Mouse (Mus musculus): Measurements from ENCODE around the gene Vps72.
"Not testable (repeated sequence)": the region's sequence is repeated elsewhere in the genome, so short reads cannot be mapped to it uniquely, and the experiment has no call there.

The Vps72 gene

DNA sequence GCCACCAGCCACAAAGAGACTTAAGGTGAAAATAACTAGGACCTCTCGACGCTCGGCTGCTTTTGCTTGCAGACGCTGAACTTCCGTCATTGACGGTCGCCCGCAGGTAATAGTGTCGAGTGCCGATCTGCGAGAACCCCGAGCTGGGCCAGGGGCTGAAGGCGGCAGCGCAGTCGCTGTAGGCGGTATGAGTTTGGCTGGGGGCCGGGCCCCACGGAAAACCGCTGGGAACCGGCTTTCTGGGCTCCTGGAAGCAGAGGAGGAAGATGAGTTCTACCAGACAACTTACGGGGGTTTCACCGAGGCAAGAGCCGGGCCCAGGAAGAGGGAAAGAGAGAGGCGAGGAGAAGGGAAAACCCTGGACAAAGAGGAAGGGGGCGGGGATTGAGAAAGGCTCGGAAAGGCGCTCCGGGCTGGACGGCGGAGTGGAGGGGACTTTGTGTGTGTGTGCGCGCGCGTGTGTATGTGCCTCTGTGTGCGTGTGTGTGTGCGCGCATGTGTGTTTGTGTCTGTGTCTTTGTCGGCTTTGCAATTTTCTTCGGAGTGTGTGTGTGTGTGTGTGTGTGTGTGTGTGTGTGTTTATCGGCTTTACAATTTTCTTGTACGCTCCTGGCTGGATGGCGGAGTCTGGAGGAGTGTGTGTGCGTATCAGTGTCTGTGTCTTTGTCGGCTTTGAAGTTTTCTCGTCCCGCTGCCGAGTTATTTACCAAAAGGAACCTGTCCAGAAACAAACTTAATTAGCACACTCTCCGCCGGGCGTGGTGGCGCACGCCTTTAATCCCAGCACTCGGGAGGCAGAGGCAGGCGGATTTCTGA lies at the start of gene Vps72:
Gene Vps72, plus strand, starts transcription at position 112 of the 816 bp plus-strand sequence.
- DNase-seq (ENCODE audit: low spot score): peak; percentile 91

DNA sequence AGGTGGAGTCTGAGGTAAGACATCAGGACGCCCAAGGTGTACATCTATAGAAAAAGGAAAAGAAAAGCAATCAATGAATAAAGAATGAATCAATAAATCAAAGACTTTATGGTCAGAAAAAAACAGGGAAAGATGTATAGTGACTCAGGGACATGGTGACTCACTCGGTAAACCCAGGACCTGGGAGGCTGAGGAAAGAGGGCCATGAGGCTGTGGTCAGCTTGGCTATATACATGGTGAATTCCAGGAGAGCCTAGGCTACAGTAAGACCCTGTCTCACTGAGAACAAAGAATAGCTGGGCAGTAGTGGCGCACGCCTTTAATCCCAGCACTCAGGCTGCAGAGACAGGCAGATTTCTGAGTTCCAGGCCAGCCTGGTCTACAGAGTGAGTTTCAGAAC lies 47.1 kb upstream of the Vps72 start:
- DNase-seq (ENCODE audit: low spot score): no peak

DNA sequence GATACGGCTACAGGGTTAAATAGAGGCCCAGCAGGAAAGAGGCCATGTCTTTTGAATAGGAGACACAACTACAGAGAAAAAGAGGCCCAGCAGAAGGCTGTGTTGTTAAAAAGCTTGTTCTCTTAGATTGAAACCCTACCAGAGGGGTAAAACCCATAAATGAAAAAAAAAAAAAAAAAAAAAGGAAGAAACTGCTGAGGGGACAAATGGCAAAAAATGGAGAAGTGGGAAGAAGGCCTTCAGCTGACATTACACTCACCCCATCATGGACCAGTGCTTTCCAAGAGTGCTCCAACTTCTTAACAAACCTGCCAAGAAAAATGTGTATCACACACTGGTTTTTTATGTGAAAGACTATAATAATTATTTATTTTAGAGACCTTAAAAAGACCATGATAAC lies 45.3 kb upstream of the Vps72 start:
- no peak for DNase-seq (ENCODE audit: low spot score)

DNA sequence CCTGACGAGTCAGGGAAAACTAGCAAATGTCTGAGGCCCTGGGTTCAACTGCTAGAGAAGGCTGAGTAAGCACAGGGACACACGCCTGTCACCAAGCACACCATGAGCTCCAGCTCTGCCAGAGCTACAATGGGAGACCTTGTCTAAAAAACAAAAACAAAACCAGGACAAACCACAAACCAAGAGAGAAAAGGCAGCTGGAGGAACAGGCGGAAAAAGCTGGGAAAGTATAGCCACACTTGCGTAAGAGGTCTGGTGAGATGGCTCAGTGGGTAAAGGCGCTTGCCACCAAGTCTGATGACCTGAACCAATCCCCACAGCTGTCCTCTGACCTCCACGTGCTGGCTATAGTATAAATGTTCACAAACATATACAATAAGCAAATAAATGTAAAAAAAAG lies 44.7 kb upstream of the Vps72 start:
- DNase-seq (ENCODE audit: low spot score): no peak

DNA sequence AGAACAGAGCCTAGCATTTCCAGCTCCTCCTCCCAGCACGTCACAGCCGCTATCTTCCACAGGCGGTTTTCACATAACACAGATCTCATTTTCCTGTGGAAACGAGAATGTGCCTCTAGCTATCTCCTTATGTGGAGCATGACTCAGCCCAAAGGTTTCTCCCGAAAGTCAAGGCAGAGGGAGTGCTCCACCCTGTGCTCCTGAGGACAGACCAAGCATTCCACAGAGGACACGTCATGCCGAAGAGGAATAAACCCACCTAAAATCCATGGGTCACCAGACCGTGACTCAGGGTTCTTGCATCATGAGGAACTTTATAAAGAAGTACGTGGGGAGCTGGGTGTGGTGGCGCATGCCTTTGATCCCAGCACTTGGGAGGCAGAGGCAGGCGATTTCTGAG lies 44.3 kb upstream of the Vps72 start:
- DNase-seq (ENCODE audit: low spot score): no peak

DNA sequence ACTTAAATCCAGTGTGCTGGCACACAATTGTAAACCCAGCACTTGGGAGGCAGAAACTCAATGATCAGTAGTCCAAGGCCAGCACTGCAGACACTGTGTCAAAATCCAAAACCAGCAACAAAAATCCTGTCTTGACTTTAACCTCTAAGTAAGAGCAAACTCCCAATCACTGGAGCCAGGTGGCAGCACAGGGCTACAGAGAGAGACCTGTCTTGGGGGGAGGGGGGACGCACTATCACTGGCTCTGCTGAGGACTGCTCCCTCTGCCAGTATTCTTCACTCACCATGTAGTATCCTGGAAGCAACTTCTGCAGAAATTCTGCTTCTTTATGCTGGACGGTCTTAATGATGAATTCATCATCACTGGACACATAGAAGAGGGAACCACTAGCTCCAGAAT lies 39.2 kb upstream of the Vps72 start:
- peak; percentile 56 for DNase-seq (ENCODE audit: low spot score)

DNA sequence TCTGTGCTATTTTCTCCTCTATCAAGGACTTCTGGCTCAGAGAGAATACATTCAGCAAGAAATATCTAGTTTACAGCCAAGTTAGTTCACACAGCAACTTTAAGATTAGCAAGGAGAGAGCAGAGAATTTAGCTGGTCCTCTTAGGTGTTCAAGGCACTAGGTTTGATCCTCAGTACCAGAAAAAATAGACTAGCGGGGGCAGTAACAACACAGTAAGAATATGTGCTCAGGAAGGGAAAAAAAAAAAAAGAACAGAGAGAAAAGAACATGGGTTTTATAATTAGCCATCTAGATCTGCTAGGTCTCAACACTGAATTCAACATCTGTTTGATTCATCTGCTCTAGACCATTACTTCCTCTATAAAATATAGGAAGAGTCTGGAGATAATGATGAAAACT lies 22.8 kb upstream of the Vps72 start:
- DNase-seq (ENCODE audit: low spot score): no peak

DNA sequence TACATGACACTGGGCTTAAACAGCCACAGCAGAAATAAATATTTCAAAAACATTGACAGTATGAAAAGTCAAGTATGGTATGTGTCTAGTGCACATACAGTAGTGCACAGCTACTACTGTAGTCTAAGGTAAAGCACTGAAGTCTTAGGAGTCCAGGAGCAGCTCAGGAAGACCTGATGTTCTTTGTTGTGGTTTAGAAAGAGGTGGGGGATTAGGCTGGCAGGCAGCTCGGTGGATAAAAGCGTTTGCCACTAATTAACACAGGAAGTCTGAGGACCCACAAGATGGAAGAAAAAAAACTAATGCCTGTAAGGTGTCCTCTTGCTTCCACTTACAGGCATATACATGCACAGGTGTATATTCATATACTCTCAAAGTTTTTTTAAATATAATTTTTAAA lies 10.0 kb upstream of the Vps72 start:
- DNase-seq (ENCODE audit: low spot score): no peak

DNA sequence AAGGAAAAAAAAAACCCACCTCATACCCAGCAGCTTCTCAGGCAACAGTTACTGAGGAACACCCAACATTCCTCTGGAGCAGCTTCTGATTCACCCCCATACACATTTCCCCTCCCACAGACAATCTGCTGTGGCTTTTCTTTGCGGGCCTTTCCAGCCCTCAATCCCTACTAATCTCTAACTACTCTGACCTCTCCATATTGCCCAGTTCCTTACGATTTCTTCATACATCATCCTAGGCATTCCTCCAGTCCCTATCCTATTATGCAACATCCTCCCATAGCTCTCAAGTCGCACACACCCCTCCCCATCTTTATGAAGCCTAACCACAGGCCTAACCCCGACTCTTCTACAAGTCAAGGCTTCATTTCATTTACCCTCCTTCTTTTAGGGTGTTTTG lies 5.7 kb upstream of the Vps72 start:
- no peak for DNase-seq (ENCODE audit: low spot score)

DNA sequence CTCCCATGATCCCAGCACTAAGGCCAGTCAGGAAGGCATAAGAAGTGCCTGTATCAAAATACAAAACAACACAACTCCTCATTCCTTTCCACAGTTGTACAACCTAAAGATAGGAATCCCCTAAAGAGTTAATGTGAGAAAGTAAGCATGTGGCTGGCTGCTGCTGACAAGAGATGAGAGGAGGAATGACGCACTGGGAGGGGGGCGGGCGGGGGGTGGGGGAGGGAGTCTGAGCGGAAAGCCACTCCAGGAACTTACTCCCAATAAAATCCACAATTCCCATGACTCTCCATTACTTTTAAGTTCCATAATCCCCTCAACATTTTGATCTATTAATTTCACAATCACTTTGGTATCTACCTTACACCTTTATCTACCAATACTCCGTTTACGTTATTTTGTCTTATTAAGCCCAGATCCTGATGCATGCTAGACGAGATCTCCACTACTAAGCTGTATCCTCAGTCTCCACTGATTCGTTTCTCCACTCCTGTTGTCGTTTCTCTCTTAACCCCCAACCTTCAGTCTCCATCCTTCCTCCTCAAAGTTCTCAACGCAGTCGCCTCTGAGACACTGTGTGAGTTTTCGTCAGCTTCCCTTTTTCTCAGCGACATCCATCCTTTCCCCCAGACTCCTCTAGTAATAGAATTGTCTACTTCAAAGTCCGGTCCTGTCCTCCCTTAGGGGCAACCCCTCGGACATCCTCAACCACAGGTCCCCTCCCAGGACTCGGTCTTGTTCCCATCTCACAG lies 5.1 kb upstream of the Vps72 start:
- DNase-seq (ENCODE audit: low spot score): no peak

DNA sequence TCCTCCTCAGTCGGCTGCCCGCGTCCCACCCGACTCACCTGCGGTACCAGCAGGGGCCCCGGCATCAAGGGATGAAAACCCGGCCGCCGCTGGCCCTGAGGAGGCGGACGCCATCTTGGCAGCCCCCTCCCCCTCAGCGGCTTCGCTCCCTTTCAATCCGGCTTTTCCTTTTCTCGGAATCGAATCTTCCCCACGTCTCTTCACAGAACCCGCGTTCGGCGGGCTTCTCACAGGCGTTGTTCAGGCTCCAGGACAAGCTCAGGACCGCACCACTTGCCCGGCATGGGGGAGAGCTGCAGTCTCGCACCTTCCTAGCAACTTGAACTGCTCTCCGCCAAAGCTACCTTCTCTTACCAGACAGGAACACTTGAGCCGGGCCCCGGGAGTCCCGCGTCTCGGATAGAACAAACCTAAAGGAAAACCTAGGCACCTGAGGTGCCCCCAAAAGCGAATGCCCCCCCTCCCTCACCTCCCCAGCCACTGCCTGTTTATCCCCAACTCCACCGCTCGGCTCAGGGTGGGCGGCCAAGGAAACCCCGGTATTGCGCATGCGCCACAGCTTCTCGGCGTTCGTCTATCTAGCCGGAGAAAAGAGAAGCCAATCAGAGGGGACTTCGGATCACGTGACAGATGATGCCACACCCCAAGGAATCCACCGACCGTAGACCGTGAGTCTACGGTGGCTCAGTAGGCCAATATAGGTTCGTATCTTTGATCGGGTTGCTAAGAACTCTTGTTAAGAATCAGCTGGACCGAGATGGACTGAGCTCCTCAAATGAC lies 4.3 kb upstream of the Vps72 start, which contains the start of gene Pip5k1a:
Gene Pip5k1a, minus strand, starts transcription at position 593 of the 780 bp plus-strand sequence.
- DNase-seq (ENCODE audit: low spot score): peak; percentile 97

DNA sequence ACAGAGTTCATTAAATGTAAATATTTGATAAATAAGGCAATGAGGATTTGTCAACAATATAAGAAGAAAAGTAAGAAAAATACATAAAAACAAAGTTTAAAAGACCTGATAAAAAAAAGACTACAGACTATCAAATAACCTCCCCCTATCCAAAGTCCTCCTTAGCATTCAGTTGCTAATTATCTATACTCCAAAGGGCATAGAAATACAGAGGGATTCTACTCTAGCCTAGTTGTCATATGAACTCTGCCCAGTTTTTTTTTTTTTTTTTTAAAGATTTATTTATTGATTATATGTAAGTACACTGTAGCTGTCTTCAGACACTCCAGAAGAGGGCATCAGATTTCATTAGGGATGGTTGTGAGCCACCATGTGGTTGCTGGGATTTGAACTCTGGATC lies 3.5 kb upstream of the Vps72 start:
- not testable (repeated sequence) for DNase-seq (ENCODE audit: low spot score)

DNA sequence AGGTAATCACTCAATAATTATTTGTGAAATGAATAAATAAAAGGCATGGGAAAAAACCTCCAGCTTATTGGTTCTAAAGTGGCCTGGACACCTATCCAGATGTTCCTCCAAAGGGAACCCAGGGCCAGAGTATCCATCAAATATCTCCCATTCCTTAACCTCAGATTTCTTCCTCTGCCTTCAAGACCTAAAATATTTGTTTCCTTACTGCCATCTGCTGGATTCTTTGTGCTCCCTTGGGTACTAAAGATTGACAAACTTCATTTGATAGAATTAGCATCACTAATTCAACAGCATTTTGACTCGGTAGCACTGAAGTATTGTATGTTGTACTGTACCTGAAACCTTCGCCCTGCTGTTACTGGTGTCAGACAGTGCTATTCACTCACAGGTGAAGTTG lies 2.9 kb upstream of the Vps72 start:
- DNase-seq (ENCODE audit: low spot score): no peak

DNA sequence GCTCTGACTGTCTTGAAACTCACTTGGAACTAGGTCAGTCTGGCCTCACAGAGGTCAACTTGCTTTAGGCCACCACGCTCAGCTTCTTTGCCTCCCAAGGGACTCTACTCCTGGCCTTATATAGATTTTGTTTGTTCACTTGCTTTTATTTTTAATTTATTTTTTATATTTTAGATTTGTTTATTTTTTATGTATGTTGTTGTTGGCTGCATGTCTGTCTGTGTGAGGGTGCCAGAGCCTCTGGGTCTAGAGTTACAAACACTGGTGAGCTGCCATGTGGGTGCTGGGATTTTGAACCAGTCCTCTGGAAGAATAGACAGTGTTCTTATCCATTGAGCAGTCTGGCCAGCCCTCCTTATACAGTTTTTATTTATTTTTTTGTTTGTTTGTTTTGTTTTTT lies 1.9 kb downstream of the Vps72 start:
- no peak for DNase-seq (ENCODE audit: low spot score)

DNA sequence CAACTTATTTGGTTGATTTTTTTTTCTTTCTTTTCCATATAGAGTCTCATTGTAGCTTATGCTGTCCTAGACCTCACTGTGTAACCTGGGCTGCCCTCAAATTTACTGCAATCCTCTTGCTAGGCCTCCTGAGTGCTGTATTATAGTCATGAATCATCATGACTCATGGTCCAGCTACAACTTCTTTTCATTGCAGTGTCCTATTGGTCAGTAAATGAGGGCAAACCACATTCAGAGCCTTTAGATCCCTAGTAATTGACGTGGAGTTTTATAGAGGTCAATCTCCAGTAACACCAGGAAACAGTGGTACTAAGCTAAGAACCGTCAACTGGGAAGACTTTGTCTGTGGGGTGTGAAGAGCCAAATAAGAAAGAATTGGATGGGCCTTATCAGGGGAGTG lies 6.9 kb downstream of the Vps72 start:
- no peak for DNase-seq (ENCODE audit: low spot score)

DNA sequence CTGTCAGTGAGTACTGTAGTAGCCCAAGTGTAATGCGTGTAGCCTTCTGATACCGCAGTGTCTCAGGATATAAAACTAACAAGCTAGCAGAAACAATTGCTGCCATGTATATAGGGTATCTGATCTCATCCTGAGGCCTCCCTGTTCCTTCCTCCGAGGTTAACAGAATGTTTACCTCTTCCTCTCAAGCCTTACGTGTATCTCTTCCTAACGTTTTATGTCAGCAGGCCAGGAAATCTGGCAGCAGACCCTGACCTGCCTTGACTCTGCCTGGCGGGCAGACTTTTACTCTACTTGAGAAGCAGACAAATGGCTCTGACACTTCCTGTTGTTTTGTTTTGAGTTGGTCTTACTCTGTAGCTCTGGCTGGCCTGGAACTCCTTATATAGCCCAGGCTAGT lies 10.8 kb downstream of the Vps72 start:
- DNase-seq (ENCODE audit: low spot score): no peak

DNA sequence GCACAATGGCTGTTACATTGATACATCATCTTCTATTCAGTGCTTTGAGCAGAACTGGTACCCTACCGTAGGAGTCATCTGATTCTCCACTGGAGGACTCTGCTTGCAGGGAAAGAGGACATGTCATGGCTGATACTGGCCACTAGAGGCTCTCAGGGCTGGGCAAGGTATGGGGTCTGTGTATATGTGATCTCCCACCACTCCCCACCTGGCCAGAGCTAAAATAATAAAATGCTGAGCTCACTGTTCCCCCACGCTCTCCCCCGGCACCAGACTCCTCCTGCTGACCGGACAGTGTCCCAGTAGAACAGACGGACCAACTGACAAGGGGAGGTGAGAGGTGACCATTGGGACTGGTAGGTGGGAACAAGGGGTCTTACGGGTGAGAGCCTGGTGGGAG lies 13.4 kb downstream of the Vps72 start, which contains the start of gene Tmod4:
Gene Tmod4, plus strand, starts transcription at position 231 of the 400 bp plus-strand sequence.
- DNase-seq (ENCODE audit: low spot score): no peak

DNA sequence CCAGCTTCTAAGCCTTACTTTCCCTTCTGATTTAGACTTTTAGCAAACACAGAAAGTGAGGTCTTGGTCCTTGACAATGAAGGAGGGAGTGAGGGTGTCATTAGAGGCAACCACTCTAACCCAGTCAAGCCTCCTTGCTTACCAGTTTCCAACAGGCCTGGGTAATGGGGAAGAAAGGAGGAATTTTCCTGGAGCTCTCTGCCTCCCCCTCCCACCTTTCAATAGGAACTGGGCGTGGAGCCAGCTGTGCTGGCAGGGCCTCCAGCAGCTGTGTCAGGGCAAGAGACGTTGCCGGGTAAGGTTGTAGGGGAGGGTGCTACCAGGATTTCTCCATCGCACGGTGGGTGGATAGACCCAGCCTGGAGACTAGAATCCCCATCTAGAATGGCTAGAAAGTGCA lies 14.2 kb downstream of the Vps72 start:
- peak; percentile 74 for DNase-seq (ENCODE audit: low spot score)

DNA sequence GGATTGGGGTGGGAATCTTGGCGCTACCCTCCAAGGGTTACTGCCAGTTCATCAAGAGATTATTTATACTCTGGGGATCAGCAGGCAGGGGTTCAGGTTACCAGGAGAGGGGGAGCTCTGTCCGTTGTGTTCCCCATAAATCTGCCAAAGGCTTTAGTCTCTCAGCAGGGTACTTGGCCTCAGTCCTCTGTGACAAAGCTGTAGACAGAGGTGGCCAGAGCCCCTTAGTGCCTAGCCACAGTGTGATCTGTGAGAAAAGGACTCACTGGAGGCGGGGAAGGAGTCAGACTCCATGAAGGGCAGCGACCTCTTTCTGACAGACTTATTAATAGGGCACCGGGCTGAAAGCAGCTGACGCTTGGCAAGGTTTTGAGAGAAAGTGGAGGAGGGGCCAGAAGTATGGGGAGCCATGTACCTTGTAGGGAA lies 18.4 kb downstream of the Vps72 start:
- DNase-seq (ENCODE audit: low spot score): no peak

DNA sequence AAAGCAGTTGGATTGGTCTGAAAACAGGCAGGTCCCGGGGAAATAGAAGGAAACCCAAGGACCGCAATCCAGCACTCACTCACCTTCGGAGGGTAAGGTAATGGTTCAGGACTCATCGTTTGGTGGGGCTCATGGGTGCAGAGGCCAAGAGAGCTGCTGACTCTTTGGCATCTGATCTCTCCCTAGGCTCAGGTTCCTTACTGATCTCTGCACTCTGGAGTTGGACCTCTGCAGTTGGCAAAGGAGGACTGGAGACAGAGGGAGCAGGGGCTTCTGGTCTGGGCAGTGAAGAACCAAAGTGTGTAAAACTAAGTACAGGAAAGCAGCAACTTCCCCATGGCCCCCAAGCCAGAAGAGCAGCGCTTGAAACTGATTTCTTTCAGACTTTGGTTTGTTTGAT lies 19.3 kb downstream of the Vps72 start:
- DNase-seq (ENCODE audit: low spot score): no peak

DNA sequence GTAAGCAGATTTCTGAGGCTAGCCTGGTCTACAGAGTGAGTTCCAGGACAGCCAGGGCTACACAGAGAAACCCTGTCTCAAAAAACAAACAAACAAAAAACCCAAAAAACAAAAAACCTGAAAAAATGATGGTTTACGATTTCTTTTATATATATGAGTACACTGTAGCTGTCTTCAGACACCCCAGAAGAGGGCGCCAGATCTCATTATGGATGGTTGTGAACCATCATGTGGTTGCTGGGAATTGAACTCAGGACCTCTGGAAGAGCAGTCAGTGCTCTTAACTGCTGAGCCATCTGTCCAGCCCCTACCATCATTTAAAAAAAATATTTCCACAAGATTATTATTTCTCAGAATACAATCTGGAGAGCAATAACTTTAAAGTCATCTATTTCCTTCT lies 21.6 kb downstream of the Vps72 start:
- not testable (repeated sequence) for DNase-seq (ENCODE audit: low spot score)

DNA sequence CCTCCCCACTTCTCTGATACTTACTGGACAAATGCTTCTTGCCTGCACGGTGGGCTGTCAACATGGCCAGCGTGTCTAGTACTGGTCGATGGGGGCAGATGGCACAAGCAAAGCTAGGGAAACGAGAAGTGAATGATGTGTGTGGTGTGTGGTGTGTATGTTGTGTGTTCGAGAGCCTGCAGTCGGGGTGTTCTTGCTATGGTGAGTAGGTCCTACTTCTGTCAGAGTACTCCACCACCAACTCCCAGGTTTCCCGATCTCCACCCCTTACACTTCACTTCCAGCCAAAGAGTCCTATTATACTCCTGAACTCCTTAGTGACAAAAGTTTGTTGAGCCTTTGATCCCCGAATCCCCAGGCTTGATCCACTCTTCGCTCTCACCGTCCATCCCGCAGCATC lies 22.4 kb downstream of the Vps72 start:
- no peak for DNase-seq (ENCODE audit: low spot score)

DNA sequence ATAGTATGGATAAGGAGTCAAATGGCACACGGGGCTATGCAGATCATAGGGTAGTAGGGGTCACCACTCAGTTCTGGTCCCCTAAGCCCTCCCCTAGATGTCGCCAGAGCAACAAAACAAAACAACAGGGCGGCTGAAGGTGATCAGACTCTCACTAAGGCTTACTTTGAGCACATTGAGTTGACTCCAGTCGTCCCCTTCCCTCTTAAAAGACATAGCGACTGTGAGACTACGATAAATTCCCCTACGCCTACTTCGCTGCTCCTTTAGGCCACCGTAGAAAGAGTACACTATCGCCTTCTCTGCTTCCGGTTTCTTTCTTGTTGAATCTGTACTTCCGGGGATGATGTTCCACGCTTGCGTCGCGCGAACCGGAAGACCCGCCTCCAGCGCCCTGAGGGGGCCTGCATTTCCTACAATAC lies 22.9 kb downstream of the Vps72 start, which contains the start of the genes Scnm1 and Lysmd1:
Gene Scnm1, minus strand, starts transcription at position 332 of the 422 bp plus-strand sequence.
Gene Lysmd1, plus strand, starts transcription at position 409 of the 422 bp plus-strand sequence.
- peak; percentile 85 for DNase-seq (ENCODE audit: low spot score)
